Mouse (Mus musculus) kidney, embryonic 14.5 days (tissue): Measurements from ENCODE around the gene Hmcn1. TPM values are rescaled to one million over a fixed set of nuclear protein-coding genes. Genes with fewer than 3 reads are reported as not detected.

Experiments
- ATAC-seq: fragments of 200-750 bp; cut with Nextera tagmentation; 2 replicates; pipeline ENCODE4 v1.8.0; 2017; ENCODE audit warnings: moderate number of reproducible peaks, mild to moderate bottlenecking, moderate TSS enrichment, moderate library complexity; ENCODE audit not compliant: low FRiP score, low TSS enrichment
- H3K27ac ChIP-seq: fragments of 300-500 bp; sonication (generic); 2 replicates; pipeline ENCODE4 v1.5.1; 2014; ENCODE audit warnings: low read depth, mild to moderate bottlenecking, low read length, moderate library complexity, mixed read lengths
- H3K27me3 ChIP-seq: fragments of 300-500 bp; sonication (generic); 2 replicates; pipeline ENCODE4 v1.6.1; 2014; ENCODE audit warnings: mild to moderate bottlenecking, low read length; ENCODE audit not compliant: control insufficient read depth, insufficient read depth
- H3K36me3 ChIP-seq: fragments of 300-500 bp; sonication (generic); 2 replicates; pipeline ENCODE4 v1.6.1; 2014; ENCODE audit warnings: low read length, mixed read lengths; ENCODE audit not compliant: control insufficient read depth, insufficient read depth
- H3K4me1 ChIP-seq: fragments of 300-500 bp; sonication (generic); 2 replicates; pipeline ENCODE4 v1.6.1; 2014; ENCODE audit warnings: low read length, mixed read lengths; ENCODE audit not compliant: control insufficient read depth, insufficient read depth
- H3K4me2 ChIP-seq: fragments of 300-500 bp; sonication (generic); replicated peaks from 2 replicates; pipeline ENCODE4 v1.6.1; 2014; ENCODE audit warnings: low read depth, mild to moderate bottlenecking, low read length
- H3K4me3 ChIP-seq: fragments of 300-500 bp; sonication (generic); 2 replicates; pipeline ENCODE4 v1.5.1; 2014; ENCODE audit warnings: mild to moderate bottlenecking, low read length
- H3K9ac ChIP-seq: fragments of 300-500 bp; sonication (generic); 2 replicates; pipeline ENCODE4 v1.6.1; 2014; ENCODE audit warnings: low read depth, mild to moderate bottlenecking, low read length, moderate library complexity
- H3K9me3 ChIP-seq: fragments of 300-500 bp; sonication (generic); 2 replicates; pipeline ENCODE4 v1.6.1; 2016; ENCODE audit warnings: low read length; ENCODE audit not compliant: control insufficient read depth
- WGBS: fragments of 180-500 bp; shearing (Covaris S2); extraction: QIAGEN DNeasy Blood & Tissue Kit; methylation state at CpG from one replicate; pipeline ENCODE4 v1.1.7; 2014; 5-methylcytosine and 5-hydroxymethylcytosine counted together
- polyA plus RNA-seq: library from polyadenylated mRNA; unstranded; fragments of >200 nt; fragmentation: Nextera tagmentation; extraction: Ambion mirVana; gene quantifications from 2 replicates; pipeline ENCODE4 v1.2.1, GENCODE M21; 2014

Hmcn1 gene
- polyA plus RNA-seq, 1 experiment from 2014 or later = 34.0 TPM

DNA sequence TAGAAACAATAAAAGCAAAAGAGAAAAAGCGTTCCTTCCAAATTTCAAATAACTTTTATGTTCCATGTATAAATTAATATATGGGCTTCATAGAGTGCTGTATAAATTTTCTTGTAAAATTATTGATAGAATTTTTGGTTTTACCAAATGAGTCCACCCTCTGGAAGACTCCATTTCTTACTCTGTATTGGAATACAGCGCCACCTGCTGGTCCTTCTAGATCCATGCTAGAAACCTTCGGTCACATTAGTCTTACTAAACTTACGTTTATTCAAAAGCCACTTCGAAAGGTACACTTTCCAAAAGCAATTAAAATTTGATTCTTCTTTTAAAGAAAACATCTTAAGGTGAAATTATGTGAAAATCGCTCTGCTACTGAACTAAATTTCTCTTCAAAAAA lies 73.0 kb downstream of the Hmcn1 start:
- H3K27ac ChIP-seq = no peak overlapping the region
- H3K27me3 ChIP-seq = no peaks in the 10 kb centered on the region
- H3K4me2 ChIP-seq = no peak overlapping the region
- no peak for ATAC-seq
- no peak overlapping the region for H3K9ac ChIP-seq
- H3K4me1 ChIP-seq = 0 out of 2 replicates have a peak, but pooled peaks cover 6% of the 10 kb centered on the region
- WGBS = 54% methylated on average over 6 of the region's 6 CpGs
- H3K9me3 ChIP-seq = no peaks in the 10 kb centered on the region
- H3K36me3 ChIP-seq = no peaks in the 10 kb centered on the region
- no peak overlapping the region for H3K4me3 ChIP-seq

DNA sequence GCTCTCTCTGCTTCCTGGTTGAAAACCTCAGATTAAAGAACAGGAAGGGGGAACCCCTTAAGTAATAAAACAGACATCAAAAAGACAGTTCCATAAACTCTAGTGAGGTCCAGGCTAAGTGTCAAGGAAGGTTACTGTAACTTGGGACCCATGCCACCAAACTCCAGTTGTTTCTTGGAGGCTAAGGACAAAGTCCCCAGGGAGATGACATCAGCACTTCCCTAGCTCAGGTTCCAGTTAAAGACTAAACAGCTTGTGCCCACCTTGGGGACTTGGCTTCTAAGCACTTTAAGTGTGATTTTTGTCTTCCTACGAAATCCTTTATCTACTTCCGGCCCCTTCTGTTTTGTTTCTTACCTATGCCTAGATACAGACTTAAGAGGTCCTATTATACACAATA lies 78.3 kb downstream of the Hmcn1 start:
- Histone ChIP-seq H3K4me1 (peaks cover 13% of the 10 kb centered on the region; the same call in 1 of the 2 replicates), H3K4me2 (no peak overlapping the region), H3K4me3 (no peak overlapping the region), H3K36me3 (no peaks in the 10 kb centered on the region), H3K27me3 (no peaks in the 10 kb centered on the region), H3K9ac (no peak overlapping the region), H3K9me3 (no peaks in the 10 kb centered on the region), H3K27ac (no peak overlapping the region)
- WGBS = 71% methylated on average over 2 of the region's 2 CpGs
- ATAC-seq = no peak

- no peak overlapping the region for H3K4me2 ChIP-seq
- no peak for ATAC-seq
- WGBS = 79% methylated on average over 5 of the region's 5 CpGs
- no peaks in the 10 kb centered on the region for H3K9me3 ChIP-seq
- H3K27me3 ChIP-seq = no peaks in the 10 kb centered on the region
- no peaks in the 10 kb centered on the region for H3K36me3 ChIP-seq
- H3K27ac ChIP-seq = no peak overlapping the region
- H3K4me1 ChIP-seq = peaks cover 13% of the 10 kb centered on the region; the same call in 1 of the 2 replicates
- no peak overlapping the region for H3K9ac ChIP-seq
- no peak overlapping the region for H3K4me3 ChIP-seq
These were observed 79.6 kb downstream of the Hmcn1 start for GRCm38 (mm10) chr1:150913586-150914136.

GRCm38 (mm10) chr1:150909642-150910041 lies 83.6 kb downstream of the Hmcn1 start:
- H3K4me2 ChIP-seq = no peak overlapping the region
- no peak overlapping the region for H3K27ac ChIP-seq
- H3K9ac ChIP-seq = no peak overlapping the region
- ATAC-seq = no peak
- no peaks in the 10 kb centered on the region for H3K36me3 ChIP-seq
- no peak overlapping the region for H3K4me3 ChIP-seq
- no peaks in the 10 kb centered on the region for H3K9me3 ChIP-seq
- H3K27me3 ChIP-seq = no peaks in the 10 kb centered on the region
- peaks cover under 1% of the 10 kb centered on the region; the same call in 1 of the 2 replicates for H3K4me1 ChIP-seq
- 89% methylated on average over 2 of the region's 2 CpGs for WGBS

DNA sequence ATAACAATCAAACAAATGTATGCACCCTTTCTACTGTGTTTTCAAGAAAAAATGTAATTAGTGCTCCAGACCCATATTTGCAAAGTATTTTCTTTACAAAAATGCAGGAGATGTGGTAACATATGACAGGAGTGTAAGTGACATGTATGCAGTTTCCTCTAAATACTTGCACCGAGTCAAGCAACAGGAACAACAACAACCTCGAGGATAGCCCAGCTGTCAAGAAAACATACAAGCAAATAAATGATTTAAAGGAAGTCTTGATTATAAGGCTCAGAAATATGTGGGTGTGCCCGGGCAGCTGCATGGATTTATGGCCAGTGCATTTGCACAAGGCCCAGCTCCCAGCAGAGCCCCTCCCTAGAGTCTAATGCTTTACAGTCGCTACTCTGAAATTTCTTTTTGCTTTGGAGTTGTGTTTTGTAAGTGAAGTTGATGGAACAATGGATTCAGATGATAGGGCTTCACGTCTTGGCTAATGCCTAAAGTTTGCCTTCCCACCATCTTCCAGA lies 99.5 kb downstream of the Hmcn1 start:
- no peaks in the 10 kb centered on the region for H3K36me3 ChIP-seq
- no peak overlapping the region for H3K4me2 ChIP-seq
- no peaks in the 10 kb centered on the region for H3K9me3 ChIP-seq
- H3K27ac ChIP-seq = no peak overlapping the region
- WGBS = 56% methylated on average over 5 of the region's 5 CpGs
- no peaks in the 10 kb centered on the region for H3K27me3 ChIP-seq
- H3K9ac ChIP-seq = no peak overlapping the region
- no peak overlapping the region for H3K4me3 ChIP-seq
- H3K4me1 ChIP-seq = no peaks in the 10 kb centered on the region; the same call in 1 of the 2 replicates
- no peak for ATAC-seq

DNA sequence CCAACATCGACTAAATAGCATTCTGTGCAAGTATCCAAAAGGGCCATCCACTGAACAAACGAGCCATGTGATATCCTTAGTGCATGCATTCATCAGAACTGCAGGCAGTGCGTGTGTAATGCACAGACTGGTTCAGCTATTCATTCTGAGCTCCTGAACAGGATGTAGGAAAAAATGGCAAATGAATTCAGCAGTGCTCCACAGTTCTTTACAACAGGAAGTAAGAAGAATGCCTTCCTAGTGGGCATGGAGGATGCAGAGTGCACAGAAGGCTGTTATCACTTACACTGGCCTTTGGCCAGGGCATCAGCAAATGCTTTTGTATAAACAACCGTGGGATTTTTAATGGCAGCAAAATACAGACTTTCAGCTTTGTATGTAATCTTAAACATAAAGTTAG lies 103.2 kb downstream of the Hmcn1 start:
- H3K9ac ChIP-seq = no peak overlapping the region
- H3K4me1 ChIP-seq = no peaks in the 10 kb centered on the region; the same call in 1 of the 2 replicates
- H3K9me3 ChIP-seq = no peaks in the 10 kb centered on the region
- no peak overlapping the region for H3K4me3 ChIP-seq
- H3K27me3 ChIP-seq = no peaks in the 10 kb centered on the region
- H3K4me2 ChIP-seq = no peak overlapping the region
- H3K36me3 ChIP-seq = no peaks in the 10 kb centered on the region
- H3K27ac ChIP-seq = no peak overlapping the region
- 77% methylated on average over 4 of the region's 4 CpGs for WGBS
- ATAC-seq = no peak

- H3K9me3 ChIP-seq = no peaks in the 10 kb centered on the region
These were observed 107.0 kb downstream of the Hmcn1 start for GRCm38 (mm10) chr1:150886267-150886666.

DNA sequence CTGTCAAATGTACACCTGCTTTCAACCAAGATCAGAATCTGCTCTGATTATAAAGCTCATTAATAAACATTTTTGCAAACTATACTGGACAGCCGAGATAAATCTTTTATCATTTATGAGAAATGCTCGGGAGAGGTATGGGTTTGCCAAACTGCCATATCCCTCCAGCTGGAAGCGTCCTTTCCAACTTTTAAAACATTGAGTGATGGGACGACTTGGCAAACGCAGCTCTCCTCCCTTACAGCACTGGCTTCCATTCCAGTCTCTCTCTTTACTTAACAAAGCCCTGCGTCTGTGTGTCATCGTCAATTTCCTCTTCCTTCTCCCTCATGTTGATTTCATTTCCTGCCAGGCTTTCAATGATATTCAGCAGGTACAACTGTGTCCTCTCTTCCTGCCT lies 114.8 kb downstream of the Hmcn1 start:
- Histone ChIP-seq H3K4me3 (no peak overlapping the region), H3K27me3 (no peaks in the 10 kb centered on the region), H3K36me3 (no peaks in the 10 kb centered on the region), H3K27ac (no peak overlapping the region), H3K9me3 (no peaks in the 10 kb centered on the region), H3K4me2 (no peak overlapping the region), H3K9ac (no peak overlapping the region), H3K4me1 (peaks cover 3% of the 10 kb centered on the region; the same call in 1 of the 2 replicates)
- no peak for ATAC-seq
- WGBS = 67% methylated on average over 7 of the region's 7 CpGs

More at GRCm38 (mm10) chr1:150886267-150886666, 107.0 kb downstream of the Hmcn1 start:
- H3K9ac ChIP-seq = no peak overlapping the region
- H3K27ac ChIP-seq = no peak overlapping the region
- H3K4me3 ChIP-seq = no peak overlapping the region
- H3K4me2 ChIP-seq = no peak overlapping the region
- WGBS = 94% methylated on average over 1 of the region's 1 CpGs
- no peaks in the 10 kb centered on the region for H3K36me3 ChIP-seq
- ATAC-seq = no peak
- H3K27me3 ChIP-seq = no peaks in the 10 kb centered on the region
- no peaks in the 10 kb centered on the region for H3K4me1 ChIP-seq

DNA sequence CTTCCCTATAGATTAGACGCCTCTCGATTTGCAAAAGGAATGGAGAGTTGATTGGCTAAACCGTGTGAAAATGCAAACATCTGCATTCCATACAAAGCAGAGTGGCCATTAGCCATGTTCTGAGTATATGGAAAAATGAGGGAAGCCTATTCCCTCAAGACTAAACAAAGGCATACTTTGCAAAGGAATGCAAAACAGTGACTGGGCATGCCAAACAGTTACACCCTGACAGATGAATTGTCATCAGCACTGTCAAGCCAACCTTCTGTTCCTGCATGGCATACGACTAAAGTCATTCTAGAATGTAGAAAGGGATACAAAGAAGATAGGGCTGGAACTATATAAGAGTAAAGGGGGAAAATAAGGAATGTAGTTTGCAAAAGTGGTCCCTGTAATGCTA lies 115.3 kb downstream of the Hmcn1 start:
- Histone ChIP-seq H3K27me3 (no peaks in the 10 kb centered on the region), H3K36me3 (no peaks in the 10 kb centered on the region), H3K27ac (no peak overlapping the region), H3K9me3 (no peaks in the 10 kb centered on the region), H3K9ac (no peak overlapping the region), H3K4me1 (peaks cover 3% of the 10 kb centered on the region; the same call in 1 of the 2 replicates), H3K4me3 (no peak overlapping the region), H3K4me2 (no peak overlapping the region)
- 87% methylated on average over 4 of the region's 4 CpGs for WGBS
- ATAC-seq = no peak
